Mouse (Mus musculus) v-Abl transformed pro-B cells (cell line): Measurements from ENCODE around the gene Bnc2.

Experiments
- in situ Hi-C, 2 experiments: fragments of 400-800 bp; cut with MboI; formaldehyde crosslinking; loops; one replicate each; pipeline ENCODE4 v1.15.1; 2025; ENCODE audit not compliant: unreplicated experiment in 2 of 2

Bnc2 gene

DNA sequence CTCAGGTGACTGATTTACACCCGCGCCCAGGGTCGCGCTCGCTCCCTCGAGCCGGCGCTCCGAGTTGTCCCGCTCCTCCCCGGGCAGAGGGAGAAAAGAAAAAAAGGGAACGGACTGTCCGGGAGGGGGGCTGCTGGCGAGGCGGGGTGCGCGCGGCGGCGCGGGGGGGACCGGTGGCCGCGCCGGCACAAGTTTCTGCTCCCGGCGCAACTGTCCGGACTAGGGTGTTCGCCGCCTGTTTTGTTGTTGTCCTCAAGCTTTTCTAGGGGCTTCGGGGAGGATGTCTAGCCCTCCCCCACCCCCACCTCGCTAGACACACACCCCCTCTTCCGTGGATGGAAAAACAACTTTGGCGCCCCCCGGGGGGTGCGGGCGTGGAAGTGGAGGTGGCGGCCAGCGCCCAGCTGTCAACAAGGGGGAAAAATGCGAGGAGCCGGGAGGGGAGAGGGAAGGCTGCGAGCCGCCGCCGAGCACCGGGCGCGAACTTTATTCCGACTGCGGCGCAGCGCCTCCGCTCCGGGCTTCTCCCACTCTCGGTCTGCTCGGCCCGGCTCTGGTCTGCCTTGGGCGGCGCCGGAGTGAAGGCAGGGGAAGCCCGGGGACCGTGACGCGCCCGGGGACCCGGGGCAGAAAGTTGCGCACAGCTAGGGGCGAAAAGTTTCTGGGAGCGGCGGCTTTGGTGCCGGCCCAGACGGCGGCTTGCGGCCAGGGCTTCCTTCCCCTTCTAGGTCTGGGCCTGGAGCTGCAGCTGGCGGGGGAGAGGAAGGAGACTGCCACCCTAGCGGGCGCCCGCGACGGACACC is at the start of gene Bnc2:
TSS of gene Bnc2 (minus strand) at position 105 of the 803 bp plus-strand sequence.
- in situ Hi-C loops = no loop called here

DNA sequence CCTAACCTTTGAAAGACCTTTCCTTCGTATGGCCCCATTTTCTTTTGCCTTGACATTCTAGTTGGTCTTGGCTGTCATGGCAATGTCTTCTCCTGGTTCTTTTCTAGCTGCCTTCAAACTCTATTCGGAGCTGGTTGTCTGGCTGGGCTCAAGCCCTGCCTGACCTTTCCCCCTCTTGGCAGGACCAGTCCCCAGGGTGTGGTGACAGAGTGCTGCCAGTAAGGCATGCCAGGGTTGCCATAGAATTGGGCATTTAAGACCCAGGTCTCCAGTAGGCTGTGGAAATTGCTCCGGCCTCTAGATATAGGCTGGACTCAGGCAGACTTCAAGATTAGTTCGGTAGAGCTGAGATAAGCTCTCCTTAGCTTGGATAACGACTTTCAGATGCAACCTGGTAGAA is 32.9 kb upstream of the Bnc2 start:
- in situ Hi-C loops = no loop called here

DNA sequence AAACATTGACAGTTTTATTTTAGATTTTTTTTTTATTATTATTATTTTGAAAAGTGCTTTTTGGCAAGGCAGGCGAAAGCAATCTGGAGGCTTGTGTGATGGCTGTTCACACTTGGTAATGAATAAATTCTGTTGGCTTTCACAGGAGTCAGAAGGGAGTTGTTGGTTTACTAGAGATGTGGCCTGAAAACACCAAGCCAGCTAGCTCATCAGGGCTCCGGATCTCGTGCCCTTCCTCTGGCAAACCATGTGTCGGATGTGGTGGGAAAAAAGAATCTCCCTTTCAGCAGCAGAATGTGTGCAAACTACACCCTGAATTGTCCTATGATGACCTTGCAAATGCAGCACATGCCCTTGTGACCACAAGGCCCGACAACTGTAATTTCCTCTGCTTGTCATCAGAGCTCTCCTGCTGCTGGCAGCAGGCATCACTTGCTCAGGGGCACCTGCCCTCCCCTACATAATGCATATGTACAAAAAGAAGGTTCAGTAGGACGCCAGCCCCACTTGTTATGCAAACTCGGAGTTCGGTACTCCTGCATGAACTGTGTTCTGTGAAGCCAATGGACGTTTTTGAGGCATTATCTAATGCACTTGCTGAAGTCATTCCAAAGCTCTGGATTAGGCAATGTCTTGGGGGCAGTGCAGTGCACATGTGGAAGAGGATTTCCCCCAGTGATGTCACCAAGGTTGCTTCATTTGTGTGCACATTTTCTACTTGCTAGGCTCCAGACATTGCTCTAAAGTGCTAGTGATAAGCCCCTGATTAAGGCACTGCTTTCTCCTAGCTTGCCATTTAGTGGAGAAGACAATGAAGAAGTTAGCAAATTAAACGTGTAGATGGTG is 10.7 kb upstream of the Bnc2 start:
- in situ Hi-C loops = no loop called here

DNA sequence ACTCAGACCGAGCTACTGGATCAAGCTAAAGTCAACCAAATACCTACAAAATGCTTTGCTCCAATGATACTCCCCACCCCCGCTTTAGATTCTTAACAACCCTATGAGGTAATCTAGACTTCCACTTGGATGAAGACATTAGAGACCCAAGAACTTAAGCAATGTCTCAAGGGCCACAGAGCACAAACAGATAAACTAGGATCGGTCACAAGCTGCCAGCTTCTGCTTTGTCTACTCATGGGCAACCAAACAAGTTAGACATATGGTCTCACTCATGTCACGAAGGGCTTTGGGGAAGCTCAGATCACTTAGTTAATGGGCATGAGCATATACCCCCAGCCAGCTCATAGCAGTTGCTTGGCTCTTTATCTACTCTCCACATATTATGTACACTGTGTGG is 9.9 kb upstream of the Bnc2 start:
- in situ Hi-C loops = no loop called here

DNA sequence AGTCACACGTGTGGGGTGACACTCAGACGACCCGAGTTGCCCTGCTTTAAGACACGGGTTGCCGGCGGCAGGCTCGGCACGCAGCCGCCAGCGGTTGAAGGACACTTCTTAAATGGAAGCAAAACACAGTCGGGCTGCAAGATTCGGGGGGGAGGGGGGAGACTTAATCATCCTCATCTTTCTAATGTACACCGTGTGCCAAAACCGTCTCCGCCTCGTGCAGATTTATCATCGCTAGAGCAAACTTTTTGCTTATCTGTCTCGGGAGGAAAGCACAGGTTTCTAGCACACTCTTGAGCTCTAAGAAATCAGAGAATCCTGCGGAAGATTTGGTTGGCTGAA is 870 bp upstream of the Bnc2 start:
- in situ Hi-C loops = no loop called here

DNA sequence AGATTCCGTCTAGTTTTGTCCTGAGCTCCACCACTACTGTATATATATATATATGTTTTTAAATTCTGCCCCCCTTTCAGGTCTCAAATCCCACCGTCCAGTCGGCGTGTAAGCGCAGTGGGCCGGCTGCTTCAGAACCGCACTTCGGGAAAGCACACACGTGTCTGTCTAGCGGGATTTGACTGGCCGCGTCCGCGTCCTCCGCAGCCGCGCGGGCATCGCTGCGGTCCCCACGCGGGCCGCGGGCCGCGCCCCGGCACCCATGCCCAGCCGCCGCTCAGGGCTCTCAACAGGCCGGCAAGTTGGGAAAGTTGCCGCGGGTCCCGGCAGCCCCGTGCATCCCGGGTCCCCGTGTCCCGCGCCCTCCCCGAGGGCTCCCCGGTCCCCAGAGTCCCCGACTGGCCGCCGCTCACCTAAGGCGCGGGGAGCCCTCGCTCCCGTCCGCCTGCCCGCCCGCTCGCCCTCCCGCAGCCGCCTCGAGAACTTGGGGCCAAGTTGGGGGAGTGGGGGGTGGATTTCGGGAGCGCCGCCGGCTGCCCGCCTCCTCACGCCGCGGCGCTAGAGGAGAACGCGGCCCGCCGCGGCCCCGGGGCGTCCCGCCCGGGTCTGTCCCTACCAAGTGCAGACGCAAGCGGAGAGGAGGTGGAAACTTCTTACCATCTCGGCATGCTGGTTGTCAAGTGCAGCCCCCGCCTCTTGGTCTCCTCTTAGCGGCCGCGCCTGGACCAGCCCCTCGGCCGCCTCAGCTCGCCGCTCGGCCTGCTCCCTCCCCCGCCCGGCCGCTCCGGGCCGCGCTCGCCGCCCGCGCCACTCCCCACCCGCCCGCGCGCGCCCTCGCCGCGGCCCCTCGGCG is 531 bp downstream of the Bnc2 start:
- in situ Hi-C loops = no loop called here

DNA sequence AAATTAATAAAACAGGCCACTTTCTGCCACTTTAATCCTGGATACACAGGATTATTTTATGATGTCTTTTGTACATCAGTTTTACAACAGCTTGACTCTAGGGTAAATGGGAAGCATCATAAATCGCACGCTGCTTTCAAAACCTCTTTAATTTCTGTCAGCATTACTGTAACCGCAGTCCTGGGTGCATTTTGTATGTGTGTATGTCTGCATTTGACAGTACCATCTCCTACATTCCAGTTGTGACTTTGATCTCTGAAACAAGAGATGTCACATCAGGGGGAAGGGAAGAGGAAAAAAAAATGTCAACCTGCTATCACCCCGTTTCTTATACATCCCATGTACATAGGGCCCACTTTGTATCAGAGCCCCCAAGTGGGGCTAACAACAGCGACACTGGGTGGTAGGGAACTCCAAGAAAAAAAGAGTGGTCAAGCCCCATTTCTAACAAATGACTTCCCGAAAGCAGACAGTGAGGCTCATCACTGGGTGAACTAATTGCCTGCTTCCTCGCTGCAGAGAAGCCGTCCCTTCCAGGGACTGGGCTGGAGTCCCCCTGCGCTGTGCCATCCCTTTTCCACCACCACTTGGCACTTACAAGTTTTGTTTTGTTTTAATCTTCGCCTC is 1.3 kb downstream of the Bnc2 start:
- in situ Hi-C loops = no loop called here

DNA sequence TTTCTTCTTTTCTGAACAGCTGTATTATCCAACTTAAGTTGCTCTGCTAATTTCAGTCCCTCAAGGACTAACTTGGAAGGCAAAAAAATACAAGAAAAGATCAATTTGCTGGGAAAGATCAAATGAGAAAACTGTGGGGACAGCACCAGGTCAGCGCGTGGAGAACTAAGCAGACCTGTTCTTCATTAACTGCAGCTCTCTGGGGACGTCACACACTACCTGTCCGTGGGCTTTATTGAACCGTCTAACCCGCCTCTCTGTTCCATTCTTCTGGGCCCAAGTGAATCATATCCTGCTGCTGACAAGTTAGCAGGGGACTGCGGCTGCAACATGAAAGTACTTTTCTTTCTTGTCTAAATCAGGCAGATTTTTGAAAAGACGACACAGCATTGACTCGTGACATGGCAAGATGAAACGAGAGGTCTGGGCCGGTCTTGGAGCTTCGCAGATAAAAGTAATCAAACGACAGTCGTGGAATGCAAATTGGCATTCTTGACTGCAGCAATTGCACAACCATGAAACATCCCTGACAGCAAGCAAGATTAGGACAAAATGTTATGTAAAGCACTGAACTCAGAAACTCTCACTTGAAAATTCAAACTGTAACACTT is 2.8 kb downstream of the Bnc2 start:
- in situ Hi-C loops = no loop called here

DNA sequence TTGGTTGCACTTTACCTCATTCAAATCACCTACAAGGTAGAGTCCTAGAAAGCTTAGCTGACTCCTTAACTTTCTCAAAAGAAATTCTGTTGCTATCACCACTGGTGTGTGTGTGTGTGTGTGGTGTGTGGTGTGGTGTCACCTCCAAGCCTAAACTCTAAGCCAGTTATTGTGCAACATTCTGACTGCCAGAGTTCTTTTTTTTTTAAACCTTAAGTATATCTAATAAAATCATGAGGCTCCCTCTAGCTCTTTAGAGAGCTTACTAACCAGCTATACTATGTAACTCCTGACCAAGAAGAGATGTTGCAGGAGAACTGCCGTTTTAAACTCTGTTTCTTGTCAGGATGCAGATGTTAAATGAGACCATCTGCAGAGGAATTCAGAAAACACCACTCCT is 4.1 kb downstream of the Bnc2 start:
- in situ Hi-C loops = no loop called here

DNA sequence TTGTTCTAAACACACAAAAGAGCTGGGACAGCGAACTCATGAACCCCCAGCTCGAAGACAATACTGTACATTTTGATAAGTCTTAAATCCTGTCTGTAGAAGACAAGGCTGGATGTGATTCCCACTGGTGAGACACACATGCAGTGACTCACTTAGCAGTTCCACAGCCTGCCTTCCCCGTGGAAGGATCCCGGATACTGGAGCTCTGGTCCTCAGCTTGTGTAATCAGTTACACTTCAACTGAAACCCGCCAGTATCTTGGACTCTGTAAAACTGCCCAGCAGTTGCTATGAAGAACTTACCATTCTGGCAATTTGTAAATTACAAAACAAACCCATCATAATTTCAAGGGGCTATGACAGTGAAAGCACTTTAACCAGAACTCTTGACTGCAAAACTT is 5.4 kb downstream of the Bnc2 start:
- in situ Hi-C loops = no loop called here

DNA sequence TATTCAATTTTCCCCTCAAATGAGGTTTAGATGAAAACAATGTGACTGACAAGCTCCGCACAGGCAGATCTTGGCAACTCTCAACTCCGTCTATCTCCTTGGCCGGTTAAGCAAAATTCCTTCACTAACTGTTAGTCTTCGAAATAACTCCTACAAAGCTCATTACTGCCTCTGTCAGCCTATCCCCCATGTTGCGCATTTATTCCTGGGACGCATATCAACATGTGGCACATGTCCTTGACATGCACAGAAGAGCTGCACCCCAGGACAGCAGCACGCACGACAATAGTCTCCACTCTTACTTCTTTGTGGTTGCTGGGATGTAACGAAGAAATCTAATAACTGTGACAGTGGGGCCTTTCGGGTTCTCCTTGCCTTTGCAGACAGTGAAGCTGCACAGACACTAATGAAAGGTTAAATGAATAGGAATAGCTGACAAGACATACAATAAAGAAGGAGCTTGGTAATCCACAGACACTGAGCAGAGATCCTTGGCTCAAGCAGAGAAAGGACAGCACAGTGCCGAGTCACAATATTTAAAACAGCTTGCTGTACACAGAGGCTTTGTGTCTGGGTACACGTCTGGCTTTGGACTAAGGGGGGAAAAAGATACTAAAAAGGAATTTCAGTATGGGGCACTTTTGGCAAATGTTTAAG is 6.0 kb downstream of the Bnc2 start:
- in situ Hi-C loops = no loop called here

DNA sequence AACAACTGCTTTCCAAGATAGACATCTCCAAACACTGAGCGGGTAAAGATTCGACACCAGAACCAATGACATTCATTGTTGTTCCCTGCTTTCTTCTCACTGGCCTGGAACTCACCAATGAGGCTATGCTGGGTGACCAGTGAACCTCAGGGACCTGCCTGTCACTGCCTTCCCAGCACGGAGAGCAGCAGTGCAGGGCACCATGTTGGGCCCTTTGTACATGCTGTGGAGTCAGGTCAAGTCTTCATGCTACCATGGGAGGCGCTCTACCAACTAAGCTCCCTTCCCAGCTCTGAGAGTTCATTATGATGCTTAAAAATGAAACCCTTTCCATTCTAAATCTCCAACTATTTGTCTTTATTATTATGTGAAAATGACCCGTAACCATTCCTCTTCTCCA is 6.8 kb downstream of the Bnc2 start:
- in situ Hi-C loops = no loop called here

DNA sequence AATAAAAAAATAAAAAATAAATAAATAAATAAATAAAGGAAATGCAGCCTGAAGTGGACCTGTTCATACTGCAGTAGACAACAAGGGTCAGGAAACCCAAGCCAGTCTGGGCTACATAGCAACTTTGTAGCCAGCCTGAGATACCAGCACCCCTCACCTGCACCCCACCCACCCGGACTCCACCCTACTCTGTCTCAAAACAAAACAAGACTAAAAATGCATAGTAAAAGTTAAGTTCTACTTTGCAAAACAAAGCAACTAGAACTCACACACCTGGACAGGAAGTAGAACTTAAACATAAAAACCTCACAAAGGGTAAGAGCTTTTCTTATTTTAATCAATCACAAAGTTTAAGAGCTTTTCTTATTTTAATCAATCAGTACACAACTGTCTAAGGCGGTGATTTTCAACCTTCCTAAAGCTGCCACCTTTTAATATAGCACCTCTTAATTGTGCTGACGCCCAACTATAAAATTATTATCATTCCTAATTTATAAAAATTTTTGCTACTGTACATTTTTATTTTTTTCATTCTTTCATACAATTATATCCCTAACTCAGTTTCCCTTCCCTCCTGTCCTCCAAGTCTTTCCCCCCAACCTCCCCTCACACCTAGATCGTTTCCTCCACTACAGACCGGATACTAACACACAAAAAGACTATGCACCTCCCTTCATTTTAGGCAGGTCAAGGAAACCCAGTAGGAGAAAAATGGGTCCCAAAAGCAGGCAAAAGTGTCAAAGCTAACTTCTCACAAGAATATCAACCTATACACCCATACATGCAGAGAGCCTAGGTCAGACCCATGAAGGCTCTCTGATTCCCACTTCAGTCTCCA is 12.6 kb downstream of the Bnc2 start:
- in situ Hi-C loops = no loop called here

DNA sequence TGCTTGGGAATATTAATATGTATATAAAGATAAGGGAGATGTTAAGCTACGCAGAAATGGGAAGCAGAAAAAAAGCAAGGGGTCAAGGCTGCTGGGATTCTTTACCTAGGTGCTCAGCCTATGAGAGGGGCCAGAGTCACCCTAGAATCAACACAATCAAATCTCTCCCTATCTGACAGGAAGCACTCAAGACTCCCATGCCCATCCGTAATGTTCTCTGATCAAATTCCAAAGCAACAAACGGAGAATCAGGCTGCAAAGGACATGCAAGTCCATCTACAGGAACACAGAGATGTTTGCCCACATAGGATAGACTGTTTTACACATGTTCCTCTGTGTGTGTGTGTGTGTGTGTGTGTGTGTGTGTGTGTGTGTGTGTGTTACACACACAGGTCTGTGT is 13.7 kb downstream of the Bnc2 start:
- in situ Hi-C loops = no loop called here

DNA sequence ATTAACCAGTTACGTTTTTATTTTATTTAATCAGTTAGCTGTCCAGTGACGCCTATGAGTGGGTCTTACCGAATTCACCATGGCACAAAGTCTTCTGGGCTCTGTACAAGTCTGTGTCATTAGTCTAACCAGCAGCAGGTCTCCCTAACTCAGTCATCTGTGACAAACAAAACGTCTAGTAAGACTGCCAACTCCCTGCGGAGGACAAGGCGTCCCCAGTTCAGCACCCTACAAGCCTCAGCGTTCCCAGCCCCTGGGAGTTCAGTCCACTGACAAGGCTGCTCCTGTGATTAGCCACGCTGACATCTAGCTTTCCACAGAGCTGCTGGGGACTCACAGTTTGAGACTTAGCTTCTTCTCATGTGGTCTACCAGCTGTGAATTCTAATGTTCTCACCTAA is 23.3 kb downstream of the Bnc2 start:
- in situ Hi-C loops = no loop called here

DNA sequence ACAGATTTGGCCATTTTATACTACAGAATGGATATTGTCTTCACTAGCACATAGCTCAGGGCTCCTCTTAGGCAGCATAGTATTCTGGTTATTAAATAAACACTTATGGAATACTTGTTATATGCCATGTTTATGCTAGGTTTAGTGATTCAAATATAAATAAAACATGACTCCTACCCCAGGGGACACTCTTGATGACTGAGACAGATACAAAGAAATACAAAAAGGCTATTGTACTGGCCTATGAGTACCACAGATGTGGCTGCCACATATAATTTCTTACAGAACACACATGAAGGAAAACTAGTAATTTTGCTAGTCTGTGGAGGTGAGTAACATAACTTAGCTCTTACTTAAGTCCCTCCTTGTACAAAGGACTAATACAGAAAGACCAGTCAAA is 28.5 kb downstream of the Bnc2 start:
- in situ Hi-C loops = no loop called here

DNA sequence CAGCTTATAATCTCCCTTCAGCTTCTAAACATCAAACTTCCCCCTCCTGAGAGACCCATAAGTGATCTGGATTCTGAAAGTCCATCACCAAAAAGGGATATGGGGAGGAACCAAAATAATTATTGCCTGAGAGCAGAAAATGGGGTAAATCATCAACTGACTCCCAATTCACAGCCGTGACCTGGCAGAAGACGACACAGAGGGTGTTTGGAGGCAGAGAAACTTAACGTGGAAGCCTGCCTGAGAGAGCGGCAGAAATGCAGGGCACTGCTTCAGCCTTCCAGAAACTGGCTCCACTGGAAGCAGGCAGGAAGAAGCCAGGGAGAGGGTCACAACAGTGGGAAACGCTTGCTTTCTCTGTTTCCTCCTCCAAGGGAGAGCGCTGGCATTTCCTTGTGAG is 35.9 kb downstream of the Bnc2 start:
- in situ Hi-C loops = no loop called here

DNA sequence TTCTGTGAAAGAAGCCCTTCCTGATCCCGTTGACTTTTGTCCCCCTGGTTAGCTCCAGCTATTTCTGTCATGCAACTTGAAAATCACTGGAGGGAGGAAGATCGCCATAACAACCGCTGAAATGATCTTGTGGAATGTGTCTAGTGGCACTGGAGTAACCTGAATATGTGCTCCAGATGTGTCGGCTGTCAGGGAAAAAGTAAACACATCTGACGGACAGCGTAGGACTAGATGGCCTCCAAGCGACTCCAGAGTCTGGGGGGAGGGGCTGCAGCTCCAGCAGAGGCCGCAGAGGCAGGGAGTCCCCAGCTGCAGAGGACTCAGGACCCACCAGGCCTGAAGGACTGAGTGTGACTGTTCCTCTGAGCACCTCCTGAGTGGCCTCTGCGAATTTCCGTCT is 37.4 kb downstream of the Bnc2 start:
- in situ Hi-C loops = no loop called here

DNA sequence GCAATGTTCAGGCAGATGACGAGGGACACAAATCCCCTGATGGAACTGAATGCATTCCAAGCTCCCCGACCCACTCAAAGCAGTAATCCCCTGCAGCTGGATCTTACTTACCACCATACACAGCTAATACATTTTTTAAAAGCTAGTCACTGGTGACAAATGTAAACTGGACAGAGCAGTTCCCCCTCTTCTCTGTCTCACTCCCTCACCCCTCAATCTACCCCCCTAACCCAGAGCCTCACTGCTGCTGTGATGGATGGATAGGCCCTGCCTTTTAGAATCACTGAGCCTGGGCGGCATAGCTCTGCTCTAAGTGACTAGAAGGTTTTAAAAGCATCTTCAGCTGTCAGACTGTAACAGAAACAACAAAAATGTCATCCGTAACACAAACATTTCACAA is 40.3 kb downstream of the Bnc2 start:
- in situ Hi-C loops = no loop called here
